Mouse (Mus musculus): ENCODE measurements at regions not wholly inside any gene's neighbourhood (a gene's known extent, or its start where the extent isn't known, plus 50 kb on each side); places are given as distances from the start of the nearest gene placed in this dataset.
A peak's percentile ranks its signal among the peaks of the same experiment; 100 is the strongest.

DNA sequence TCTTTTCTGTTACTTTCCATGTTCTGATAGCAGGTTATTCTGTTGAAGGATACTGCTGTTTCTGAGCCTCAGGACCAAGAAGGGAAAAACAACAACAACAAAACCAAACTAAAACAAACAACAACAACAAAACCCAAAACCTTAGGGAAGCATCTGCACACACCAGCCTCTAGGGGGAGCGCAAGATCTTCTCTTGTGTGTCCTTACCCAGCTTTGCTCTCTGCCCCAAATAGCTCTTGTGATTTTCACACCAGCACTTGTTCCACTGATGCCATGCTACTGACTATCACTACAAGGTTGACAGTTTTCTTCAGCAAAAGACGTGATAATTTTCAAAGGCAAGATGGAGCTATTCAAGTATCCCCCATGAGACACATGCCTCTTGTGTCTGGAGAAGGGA, 59.8 kb upstream of the Nrg3 start:
- peak; percentile 61 for DNase-seq (ENCODE audit: low read depth, low spot score)
